Mouse (Mus musculus): Measurements from ENCODE around the gene Nf1.

Nf1 gene

DNA sequence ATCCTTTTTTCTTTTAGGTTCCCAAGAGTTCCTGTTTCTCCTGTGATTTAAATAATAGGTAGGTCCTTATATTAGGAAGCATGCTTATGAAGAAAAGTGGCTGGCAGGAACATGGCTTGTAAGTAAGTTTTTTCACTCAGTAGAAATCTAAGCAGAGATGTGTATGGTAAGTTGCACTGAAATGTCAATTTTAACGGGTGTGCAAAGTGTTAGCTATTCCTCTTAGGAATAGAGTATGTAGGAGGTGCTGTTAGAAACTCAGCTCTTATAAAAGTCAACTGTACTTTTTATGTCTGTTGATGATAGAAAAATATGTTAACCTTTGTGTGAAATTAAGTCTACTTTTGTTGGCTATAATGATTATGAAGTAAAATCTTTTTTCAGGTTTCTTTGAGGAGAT is 128.6 kb downstream of the Nf1 start:
- no peak for DNase-seq

DNA sequence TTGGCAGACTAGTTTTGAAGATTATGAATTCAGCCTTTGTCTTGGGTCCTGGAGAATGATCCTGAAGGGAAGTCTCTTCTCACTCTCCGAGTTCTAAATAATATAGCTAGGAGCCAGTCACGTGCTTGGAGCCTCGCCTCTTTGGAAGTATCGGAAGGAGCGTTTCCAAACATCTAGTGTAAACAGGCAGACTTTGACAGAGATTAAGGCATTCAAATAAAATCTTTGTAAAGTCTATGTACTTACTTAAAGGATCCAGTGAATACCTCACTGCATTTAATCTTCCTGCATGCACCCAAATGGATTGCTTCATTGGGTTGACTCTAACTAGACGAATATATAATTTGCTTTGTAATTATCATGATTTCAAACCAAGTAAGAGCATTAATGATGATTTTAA is 143.9 kb downstream of the Nf1 start:
- DNase-seq: no peak

DNA sequence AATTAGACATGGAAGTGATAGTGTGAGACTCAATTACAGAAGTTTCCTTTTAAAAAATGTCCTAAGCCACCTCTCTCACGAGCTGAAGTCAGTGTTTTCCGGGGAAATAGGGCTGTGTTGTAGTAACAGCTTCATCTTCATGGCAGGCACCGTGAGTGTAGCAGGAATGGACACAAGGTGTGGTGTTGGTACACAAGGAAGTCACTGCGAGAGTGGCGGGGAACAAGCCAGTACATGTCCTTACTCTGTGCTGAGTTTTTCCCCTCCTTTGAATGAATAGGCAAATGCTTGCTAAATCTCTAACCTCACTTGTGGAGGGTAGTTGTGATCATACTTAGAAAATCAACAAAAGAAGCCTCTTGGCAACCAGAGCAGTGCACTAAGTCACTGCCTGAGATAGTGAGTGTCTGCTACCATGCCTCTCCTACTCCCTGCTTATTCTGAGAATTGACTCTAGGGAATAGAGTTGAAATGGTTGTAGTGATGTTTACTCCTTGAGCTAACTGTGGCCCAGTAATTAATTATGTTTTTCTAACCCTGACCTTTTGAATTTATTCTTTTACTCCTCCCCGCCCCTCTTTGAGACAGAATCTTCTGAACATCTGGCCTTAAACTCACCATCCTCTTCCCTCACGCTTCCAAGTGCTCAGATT is 144.5 kb downstream of the Nf1 start:
- no peak for DNase-seq

DNA sequence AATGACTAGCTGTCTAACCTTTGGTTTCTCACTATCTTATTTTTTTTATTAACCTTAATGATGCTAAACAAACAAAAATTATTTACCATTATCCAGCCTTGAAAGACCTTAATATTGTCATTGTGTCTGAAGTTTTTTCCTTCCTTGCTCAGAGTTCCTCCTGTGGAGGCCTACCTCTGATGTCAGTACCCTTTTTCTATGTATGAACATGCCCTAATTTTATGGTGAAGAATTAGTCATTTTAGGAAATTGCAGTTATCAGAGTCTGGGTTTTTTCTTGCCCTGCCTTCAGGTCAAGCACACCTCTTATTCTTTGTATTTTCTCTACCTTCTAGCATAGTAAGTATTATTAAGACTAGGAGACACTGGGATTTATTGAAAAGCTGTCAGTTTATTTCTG is 145.2 kb downstream of the Nf1 start:
- no peak for DNase-seq

DNA sequence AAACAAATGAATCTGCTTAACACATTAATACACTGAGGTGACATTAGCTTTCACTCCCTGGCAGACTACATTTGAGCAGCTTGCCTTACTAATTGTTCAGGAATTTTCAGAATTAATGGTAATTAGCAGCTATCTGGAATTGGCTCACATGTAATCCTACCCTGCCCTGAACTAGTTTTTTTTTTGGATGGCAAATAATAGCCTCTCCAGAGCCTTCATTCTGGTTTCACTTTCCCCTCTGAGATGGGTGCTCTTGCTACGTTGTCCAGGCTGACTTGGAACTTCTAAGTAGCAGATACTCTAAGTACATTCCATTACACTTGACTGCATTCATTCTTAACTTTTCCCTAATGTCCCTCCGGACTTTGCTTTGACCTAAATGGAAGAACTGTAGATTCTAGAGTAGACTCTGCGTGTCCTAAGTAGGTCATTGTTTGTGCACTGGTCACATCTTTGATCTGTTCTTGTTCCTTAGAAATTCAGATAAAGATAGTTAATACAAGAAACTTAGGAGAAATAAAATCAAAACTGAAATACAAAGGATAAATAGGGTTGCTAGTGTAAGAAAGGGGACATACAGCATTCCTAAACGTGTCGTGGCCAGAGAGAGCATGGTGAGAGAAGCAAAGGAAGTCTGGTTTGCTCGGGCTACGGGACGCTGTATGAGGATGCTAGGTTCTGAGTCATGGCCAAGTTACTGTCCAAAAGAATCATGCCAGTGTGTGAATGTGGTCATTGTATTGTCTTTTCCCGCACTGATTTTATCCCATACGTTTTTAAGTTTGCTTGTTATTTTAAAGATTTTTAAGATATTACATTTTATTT is 155.7 kb downstream of the Nf1 start:
- DNase-seq: peak in 1 of 2 experiments; percentile 18

DNA sequence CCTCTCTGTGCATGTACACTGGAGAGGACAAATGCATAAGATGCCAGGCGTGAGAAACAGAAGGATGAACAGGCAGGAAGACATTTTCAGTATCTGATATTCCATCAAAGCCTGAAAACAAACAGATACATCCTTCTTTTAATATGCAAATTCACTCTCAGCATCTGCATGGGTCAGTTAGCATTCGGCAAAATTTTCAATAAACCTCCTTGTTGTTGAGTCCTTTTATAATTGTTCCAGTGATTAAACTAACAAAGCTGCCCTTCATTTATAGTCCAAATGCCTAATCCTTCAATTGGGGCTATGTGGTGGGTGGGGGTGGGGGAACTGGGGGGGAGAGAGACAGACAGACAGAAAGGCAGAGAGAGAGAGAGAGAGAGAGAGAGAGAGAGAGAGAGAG is 163.4 kb downstream of the Nf1 start:
- DNase-seq: no peak

DNA sequence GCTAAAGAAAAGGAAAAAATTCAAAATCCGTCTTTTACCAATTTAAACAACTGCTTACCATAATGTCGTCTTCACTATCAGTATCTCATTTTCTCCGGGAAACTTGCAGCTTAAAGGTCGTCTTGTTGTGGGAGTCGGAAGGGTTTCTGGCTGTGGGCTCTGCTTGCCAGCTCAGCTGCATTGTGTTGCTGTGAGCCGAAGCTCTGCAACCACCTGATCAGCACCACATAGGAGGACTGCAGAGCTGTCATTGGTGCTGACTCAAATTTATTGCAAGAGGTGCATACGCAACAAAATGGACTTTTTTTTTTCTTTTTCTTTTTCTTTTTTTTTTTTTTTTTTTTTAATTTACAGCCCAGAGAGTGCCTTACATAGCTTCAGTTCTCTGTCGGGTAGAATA is 164.4 kb downstream of the Nf1 start, which contains the start of gene Omg:
Omg (minus strand) TSS at position 240 of the 400 bp plus-strand sequence.
- no peak for DNase-seq

DNA sequence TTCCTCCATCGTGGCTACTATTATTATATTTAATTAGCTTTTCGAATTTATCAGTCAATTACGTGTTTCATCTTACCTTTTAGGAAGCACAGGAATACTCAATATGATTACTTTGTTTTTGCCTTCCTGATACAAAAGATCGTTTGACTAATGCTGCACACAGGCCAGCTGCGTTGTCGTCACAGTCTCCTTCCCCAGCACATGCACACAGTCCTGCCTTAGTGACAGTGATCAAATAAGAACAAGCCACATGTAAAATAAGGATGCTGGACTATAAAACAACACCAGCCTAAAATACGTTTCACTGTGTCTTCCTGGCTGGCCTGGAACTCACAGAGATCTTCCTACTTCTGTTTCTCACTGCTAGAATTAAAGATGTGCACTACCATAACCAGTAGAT is 165.0 kb downstream of the Nf1 start:
- DNase-seq: no peak

DNA sequence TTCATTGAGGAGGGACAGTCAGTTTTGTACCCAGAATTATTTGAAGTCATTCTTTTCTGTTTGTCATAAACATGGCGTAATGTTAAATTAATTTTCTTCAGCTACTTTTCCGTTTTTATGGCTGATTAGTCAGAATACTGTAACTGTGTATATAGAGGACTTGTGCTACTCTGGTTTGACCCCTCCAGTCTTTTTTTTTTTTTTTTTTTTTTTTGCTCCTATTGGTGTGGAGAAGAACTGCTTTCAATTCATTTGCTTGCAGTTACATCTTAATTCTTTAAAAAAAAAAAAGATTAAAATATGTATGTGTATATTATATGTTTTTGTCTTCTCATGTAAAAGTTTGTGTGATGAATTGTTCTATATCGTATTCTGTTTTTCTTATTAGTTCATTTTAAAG is 172.5 kb downstream of the Nf1 start:
- no peak for DNase-seq

DNA sequence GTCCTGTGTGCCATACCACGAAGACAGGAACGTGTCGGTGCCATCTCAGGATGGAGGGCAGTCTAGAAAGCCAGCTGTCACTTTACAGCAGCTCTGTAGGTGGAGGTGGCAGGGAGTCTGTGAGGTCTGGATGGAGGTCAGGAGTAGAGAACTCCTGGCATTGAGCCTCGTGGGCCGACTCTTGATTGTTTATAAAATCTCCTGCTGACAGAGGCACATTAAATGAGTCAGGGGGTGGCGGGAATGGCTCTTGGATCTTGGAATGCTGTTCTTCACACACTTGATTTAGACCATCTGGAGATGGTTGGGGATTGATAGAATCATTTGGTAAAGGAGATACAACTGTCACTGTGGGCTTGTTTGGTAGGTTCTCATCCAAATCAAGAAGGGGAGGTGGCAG is 175.8 kb downstream of the Nf1 start:
- no peak for DNase-seq

DNA sequence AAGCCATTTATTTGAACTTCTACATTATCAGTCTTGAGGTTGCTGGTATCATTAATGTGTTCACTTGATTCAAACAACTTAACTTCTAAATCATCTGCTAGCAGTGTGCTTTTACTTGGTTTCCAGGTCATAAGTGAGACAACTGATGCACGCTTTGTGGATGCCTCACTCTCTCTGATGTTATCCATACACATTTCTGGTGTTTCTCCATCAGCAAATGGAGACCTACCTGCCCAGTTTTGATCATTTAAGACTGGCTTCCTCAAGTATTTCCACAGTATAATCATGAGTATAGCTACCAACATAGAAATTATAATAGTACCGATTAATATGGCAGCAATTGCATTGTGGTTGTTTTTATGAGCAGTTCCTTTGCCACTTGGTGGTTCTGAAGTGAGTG is 176.3 kb downstream of the Nf1 start:
- no peak for DNase-seq

DNA sequence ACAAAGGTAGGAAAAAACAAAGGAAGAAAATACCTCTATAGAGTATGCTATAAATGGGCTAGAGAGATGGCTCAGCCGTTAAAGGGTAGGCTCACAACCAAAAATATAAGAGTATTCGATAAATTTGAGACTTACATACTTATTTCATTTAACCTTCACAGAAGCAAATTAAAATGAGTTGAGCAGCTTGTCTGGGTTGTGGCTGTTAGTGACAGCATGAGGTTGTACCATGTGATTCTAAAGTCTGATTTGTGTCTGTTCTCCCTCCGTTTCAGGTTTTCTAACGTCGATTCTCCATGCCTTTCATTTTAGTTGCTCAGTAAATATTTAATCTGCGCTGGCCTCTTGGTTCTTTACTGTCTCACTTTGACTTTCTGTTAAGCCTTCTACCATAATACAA is 179.8 kb downstream of the Nf1 start:
- DNase-seq: no peak

DNA sequence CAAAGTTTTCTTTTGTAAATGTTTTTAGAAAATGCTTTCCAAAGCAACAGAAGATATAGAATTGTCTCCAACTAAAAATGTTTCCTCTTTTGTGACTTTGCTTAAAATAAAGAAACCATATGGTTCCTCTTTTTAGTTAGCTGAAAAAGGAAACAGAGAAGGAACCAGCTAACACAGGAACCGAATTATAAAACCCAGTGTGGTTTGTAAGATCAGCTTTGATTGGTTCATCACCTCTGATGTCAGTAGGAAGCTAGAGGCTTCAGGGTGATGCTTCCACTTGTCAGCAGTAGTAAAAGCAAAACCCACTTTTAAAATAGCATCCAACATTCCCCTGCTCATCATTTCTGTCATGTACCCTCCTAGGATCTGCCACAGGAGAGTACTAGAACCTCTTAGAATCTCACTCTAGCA is 180.4 kb downstream of the Nf1 start:
- no peak for DNase-seq

DNA sequence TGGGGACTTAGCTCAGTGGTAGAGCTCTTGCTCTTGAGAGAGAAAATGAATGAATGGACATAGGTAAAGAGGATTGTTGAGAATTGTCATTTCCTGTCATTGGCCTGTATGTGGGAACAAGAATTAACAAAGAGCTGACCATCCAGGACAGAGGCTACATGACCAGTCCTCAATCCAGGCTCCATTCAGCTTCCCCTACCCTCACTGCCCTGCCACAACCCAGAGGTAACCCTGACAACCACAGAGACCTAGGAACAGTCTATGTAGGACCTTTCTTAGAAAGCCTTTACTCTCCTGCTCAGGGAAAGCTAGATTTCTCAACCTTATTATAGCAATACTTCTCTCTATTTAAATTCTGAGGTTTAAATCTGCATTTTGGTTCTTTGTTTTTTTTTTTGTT is 181.3 kb downstream of the Nf1 start:
- no peak for DNase-seq

DNA sequence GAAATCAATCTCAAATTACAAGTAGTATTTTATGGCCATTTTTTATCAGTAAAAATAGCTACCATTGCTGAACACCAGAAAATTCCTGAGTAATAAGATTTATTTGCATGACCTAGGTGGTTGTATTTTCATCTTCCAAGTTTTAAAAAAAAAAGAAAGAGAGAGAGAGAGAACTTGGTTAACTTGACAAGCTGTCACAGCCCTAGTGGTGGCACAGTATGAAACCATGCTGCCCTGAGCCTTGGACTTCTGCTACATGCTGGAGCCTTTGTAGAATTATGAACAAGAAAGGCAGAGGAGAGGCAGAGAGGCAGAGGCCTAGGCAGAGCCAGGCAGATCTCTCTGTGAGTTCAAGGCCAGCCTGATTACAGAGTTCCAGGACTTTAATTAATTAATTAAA is 182.4 kb downstream of the Nf1 start:
- no peak for DNase-seq

DNA sequence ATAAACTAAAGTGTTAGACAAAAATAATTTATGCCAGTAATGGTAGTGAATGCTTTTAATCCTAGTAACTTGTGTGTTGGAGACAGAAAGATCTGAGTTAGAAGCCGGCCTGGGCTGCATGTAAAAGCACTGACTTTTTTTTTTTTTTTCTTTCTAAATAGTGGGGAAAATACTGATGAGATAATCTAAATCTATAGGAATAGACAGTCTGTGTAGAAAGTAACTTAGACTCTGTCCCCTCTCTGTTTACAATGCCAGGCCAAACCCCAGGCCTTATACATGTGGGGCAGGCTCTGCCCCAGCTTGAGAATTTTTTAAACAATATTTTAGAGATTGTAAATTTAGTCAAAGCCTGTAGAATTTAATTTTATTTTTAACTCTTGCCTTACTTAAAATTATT is 183.5 kb downstream of the Nf1 start:
- DNase-seq: no peak

DNA sequence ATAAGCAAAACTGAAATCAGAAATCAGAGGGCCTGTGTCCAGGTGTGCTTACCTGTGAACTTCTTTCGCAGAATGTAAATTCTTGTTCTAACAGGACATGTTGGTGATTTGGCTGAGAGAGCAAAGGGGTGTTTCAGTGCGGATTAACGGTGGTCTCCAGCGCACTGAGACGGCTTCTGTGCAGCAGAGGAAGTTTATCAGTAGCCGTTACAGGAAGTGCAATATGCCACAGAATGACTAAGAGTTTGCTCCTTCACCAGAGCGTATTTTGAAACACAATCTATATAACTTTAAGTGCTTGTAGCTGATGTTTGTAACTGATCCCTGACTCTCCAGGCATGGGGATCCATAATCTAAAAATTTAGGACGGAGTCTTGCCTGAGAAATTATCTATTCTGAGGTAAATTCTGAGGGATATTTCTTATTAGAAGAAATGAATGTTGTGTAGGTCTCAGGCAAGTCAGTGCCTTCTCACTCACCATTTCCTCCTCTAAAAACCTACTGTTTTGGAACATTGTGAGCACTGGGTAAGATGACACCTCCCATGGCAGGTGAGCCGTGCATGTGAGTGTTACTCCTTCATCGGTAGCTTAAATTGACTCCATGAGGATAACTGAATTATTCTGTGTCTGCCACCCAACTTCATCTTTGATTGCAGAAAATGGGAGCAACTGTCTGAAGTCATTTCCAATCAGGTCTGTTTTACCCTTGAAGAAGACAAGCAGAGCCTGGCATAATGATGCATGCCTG is 184.2 kb downstream of the Nf1 start, which contains the start of gene Evi2b:
Evi2b (minus strand) TSS at position 203 of the 750 bp plus-strand sequence.
- DNase-seq: no peak

DNA sequence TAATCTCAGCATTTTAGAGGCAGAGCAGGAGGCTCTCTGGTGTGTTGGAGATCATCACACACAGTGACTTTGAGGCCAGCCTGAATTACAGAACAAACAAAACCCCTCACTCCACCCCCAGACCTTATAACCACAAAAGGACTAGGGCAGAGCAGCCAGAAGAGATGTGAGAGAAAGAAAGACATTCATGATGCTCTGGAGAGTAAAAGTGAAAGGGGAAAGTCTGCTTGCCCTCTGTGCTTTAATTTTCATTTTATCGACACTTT is 184.8 kb downstream of the Nf1 start:
- DNase-seq: no peak

DNA sequence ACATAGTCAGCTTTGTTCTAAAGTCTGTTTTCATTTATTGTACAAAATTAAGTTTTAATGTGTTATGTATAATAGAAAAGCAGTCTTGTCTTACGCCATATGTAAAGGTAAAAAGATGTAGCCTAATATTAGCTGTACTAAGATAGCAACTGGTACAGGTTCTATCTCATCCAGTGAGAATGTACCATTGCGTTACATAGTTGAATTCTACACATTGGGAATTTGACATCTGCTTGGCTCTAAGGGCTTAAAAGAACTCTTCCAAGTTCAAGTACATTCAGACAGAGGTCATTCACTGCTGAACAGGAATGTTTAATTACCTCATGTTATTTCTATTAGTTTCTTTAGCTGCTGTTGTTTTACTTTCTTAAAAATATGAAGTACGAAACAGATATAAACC is 187.1 kb downstream of the Nf1 start:
- no peak for DNase-seq

DNA sequence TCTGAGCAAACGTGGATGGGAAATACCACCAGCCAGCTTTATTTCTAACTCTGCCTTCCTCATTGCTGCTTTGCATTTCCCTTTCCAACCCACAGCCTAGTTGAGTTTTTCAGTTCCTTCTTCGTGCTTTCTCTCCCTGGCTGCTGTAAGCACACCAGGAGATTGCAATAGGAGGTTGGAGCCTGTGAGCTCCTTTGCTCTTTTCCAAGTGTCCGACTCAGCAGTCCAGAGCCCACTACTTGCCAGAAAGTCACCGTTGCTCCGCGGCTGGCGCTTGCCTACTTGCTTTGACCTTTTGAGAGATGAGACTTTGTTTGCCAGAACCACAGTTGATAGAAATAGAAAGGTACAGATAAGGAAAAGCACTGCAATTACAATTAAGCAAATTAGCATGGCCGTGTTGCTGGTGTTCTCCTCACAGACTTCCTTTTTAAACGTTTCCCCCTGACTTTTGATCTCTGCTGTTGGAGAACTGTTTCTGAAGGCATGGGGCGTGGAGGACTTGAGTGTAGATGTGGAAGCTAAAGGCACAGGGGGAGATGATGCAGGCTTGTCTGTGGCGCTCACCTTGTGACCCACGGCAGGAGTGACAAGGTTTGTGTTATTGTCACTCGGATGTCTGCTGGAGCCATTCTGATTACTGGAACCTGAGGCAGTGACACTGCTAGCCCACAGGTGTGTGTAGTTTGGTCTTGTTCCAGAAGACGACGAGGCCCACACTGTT is 187.7 kb downstream of the Nf1 start:
- DNase-seq: peak; percentile 25 to 46

DNA sequence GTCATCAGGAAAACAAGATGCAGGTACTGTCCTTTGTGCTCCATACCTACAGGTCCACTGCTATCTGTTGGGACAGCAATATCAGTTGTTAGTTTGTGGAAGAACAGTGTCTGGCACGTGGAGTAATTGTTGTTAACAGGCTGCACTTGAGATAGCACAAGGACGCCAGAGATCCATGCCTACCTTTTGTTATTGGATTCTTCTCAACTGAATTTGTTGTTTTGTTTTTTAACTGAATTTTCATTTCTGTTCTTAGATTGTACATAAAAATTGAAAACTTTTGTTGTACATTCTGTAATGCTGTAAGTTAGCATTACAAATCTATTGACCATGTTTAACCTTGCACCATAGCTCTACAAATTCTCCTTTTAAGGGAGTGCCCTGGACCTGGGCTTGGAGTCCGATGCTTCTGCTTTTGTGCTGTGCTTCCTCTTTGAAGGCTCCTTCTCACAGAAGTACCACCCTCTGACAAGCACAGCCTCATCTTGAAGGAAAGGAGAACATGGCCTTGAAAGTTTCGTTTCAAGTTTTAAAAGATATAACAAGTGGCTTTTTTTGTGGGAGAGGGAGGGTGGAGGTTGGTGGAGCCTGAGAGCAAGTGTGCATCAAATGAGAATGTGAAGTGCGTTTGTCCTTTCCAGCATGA is 188.4 kb downstream of the Nf1 start:
- DNase-seq: no peak

DNA sequence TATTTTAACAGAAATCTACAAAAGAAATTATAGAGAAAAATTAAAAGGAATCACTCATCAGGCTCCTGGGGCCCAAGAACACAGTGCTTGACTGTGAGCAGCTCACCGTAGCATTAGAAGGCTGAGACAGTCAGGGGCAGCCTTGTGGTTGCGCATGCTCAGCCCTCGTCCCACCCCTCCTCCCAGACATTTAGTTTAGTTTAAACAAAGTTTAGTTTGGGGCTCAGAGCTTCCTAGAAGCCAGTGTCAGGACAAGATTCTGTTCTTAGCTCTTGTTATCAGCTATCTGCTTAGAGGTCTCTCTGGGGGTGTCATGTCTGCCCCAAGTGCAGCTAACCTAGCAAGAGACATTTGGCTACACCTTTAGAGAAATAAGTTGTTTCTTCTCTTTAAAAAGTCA is 189.1 kb downstream of the Nf1 start:
- no peak for DNase-seq

DNA sequence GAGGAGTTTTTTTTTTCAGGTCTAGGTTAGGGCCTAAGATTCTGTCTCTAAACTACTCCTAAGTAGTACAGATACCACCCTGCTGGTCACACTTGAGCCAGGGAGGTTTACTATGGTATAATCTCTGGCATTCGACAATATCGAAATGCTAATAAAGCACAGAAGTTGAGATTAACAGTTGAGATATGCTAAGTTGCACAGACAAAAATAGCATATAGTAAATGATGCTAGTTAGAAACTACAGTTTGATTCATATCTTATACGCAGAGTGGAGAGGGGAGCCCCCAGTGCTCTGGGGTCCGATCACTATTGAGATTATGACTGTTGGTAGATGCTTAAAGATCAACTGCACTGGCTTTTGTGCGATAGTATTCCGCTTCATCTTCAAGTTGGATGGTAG is 189.7 kb downstream of the Nf1 start:
- DNase-seq: no peak

Data from kidney, adult 8-10 months (tissue).